Mouse (Mus musculus): ENCODE results near the gene Uspl1. TPM values are rescaled to one million over a fixed set of nuclear protein-coding genes. Genes with fewer than 3 reads are reported as not detected.

Uspl1 gene
- polyA plus RNA-seq, 1 experiment from 2014 or later: 16.9 TPM

GRCm38 (mm10) chr5:149152063-149152773, 31.9 kb upstream of the Uspl1 start:
- Histone ChIP-seq H3K4me2 (replicated peaks; ENCODE audit: low read depth) (no peak overlapping the region), H3K4me3 (ENCODE audit: low read depth, low read length) (no peak overlapping the region), H3K4me1 (replicated peaks; ENCODE audit: control insufficient read depth, insufficient read depth, low read length) (no peaks in the 10 kb centered on the region), H3K9ac (ENCODE audit: low read depth, low read length) (no peak overlapping the region), H3K27me3 (replicated peaks; ENCODE audit: control insufficient read depth, insufficient read depth, low read length) (no peaks in the 10 kb centered on the region), H3K27ac (ENCODE audit: low read depth, low read length) (no peak overlapping the region), H3K9me3 (ENCODE audit: control insufficient read depth) (no peaks in the 10 kb centered on the region), H3K36me3 (ENCODE audit: control insufficient read depth, insufficient read depth) (no peaks in the 10 kb centered on the region)
- ATAC-seq: no peak
- WGBS: 60% methylated on average over 13 of the region's 13 CpGs
- no peak for TF ChIP-seq CTCF (IDR thresholded peaks at IDR 0.05; ENCODE audit: low read depth)

- Histone ChIP-seq H3K9me3 (ENCODE audit: control insufficient read depth) (no peaks in the 10 kb centered on the region), H3K27ac (ENCODE audit: low read depth, low read length) (no peak overlapping the region), H3K36me3 (ENCODE audit: control insufficient read depth, insufficient read depth) (no peaks in the 10 kb centered on the region), H3K4me1 (replicated peaks; ENCODE audit: control insufficient read depth, insufficient read depth, low read length) (no peaks in the 10 kb centered on the region), H3K4me2 (replicated peaks; ENCODE audit: low read depth) (no peak overlapping the region), H3K27me3 (replicated peaks; ENCODE audit: control insufficient read depth, insufficient read depth, low read length) (no peaks in the 10 kb centered on the region), H3K4me3 (ENCODE audit: low read depth, low read length) (no peak overlapping the region), H3K9ac (ENCODE audit: low read depth, low read length) (no peak overlapping the region)
- WGBS: 63% methylated on average over 12 of the region's 12 CpGs
- TF ChIP-seq CTCF (IDR thresholded peaks at IDR 0.05; ENCODE audit: low read depth): no peak
- no peak for ATAC-seq
Observed at GRCm38 (mm10) chr5:149152774-149153155, 31.4 kb upstream of the Uspl1 start.

GRCm38 (mm10) chr5:149156886-149157563, 27.1 kb upstream of the Uspl1 start:
- WGBS: 89% methylated on average over 18 of the region's 18 CpGs
- H3K9ac ChIP-seq (ENCODE audit: low read depth, low read length): no peak overlapping the region
- no peak overlapping the region for H3K4me3 ChIP-seq (ENCODE audit: low read depth, low read length)
- no peaks in the 10 kb centered on the region for H3K9me3 ChIP-seq (ENCODE audit: control insufficient read depth)
- TF ChIP-seq CTCF (IDR thresholded peaks at IDR 0.05; ENCODE audit: low read depth): no peak
- no peaks in the 10 kb centered on the region for H3K4me1 ChIP-seq (replicated peaks; ENCODE audit: control insufficient read depth, insufficient read depth, low read length)
- H3K27ac ChIP-seq (ENCODE audit: low read depth, low read length): no peak overlapping the region
- H3K36me3 ChIP-seq (ENCODE audit: control insufficient read depth, insufficient read depth): no peaks in the 10 kb centered on the region
- ATAC-seq: no peak
- H3K27me3 ChIP-seq (replicated peaks; ENCODE audit: control insufficient read depth, insufficient read depth, low read length): no peaks in the 10 kb centered on the region
- no peak overlapping the region for H3K4me2 ChIP-seq (replicated peaks; ENCODE audit: low read depth)

- no peak for TF ChIP-seq CTCF (IDR thresholded peaks at IDR 0.05; ENCODE audit: low read depth)
- ATAC-seq: no peak
- no peak overlapping the region for H3K9ac ChIP-seq (ENCODE audit: low read depth, low read length)
- 91% methylated on average over 6 of the region's 6 CpGs for WGBS
- H3K4me1 ChIP-seq (replicated peaks; ENCODE audit: control insufficient read depth, insufficient read depth, low read length): no peaks in the 10 kb centered on the region
- no peak overlapping the region for H3K4me3 ChIP-seq (ENCODE audit: low read depth, low read length)
- H3K27me3 ChIP-seq (replicated peaks; ENCODE audit: control insufficient read depth, insufficient read depth, low read length): no peaks in the 10 kb centered on the region
- no peaks in the 10 kb centered on the region for H3K36me3 ChIP-seq (ENCODE audit: control insufficient read depth, insufficient read depth)
- H3K27ac ChIP-seq (ENCODE audit: low read depth, low read length): no peak overlapping the region
- no peaks in the 10 kb centered on the region for H3K9me3 ChIP-seq (ENCODE audit: control insufficient read depth)
- H3K4me2 ChIP-seq (replicated peaks; ENCODE audit: low read depth): no peak overlapping the region
Observed at GRCm38 (mm10) chr5:149159021-149159420, 25.1 kb upstream of the Uspl1 start.

GRCm38 (mm10) chr5:149160469-149160868, 23.7 kb upstream of the Uspl1 start:
- Histone ChIP-seq H3K27ac (ENCODE audit: low read depth, low read length) (no peak overlapping the region), H3K36me3 (ENCODE audit: control insufficient read depth, insufficient read depth) (no peaks in the 10 kb centered on the region), H3K4me2 (replicated peaks; ENCODE audit: low read depth) (no peak overlapping the region), H3K4me3 (ENCODE audit: low read depth, low read length) (no peak overlapping the region), H3K27me3 (replicated peaks; ENCODE audit: control insufficient read depth, insufficient read depth, low read length) (no peaks in the 10 kb centered on the region), H3K4me1 (replicated peaks; ENCODE audit: control insufficient read depth, insufficient read depth, low read length) (no peaks in the 10 kb centered on the region), H3K9me3 (ENCODE audit: control insufficient read depth) (no peaks in the 10 kb centered on the region), H3K9ac (ENCODE audit: low read depth, low read length) (no peak overlapping the region)
- 71% methylated on average over 4 of the region's 4 CpGs for WGBS
- no peak for ATAC-seq
- TF ChIP-seq CTCF (IDR thresholded peaks at IDR 0.05; ENCODE audit: low read depth): no peak

GRCm38 (mm10) chr5:149162890-149163289, 21.3 kb upstream of the Uspl1 start:
- H3K4me3 ChIP-seq (ENCODE audit: low read depth, low read length): no peak overlapping the region
- H3K4me2 ChIP-seq (replicated peaks; ENCODE audit: low read depth): no peak overlapping the region
- TF ChIP-seq CTCF (IDR thresholded peaks at IDR 0.05; ENCODE audit: low read depth): no peak
- H3K27me3 ChIP-seq (replicated peaks; ENCODE audit: control insufficient read depth, insufficient read depth, low read length): no peaks in the 10 kb centered on the region
- no peaks in the 10 kb centered on the region for H3K9me3 ChIP-seq (ENCODE audit: control insufficient read depth)
- 54% methylated on average over 7 of the region's 7 CpGs for WGBS
- H3K36me3 ChIP-seq (ENCODE audit: control insufficient read depth, insufficient read depth): no peaks in the 10 kb centered on the region
- H3K27ac ChIP-seq (ENCODE audit: low read depth, low read length): no peak overlapping the region
- no peaks in the 10 kb centered on the region for H3K4me1 ChIP-seq (replicated peaks; ENCODE audit: control insufficient read depth, insufficient read depth, low read length)
- no peak overlapping the region for H3K9ac ChIP-seq (ENCODE audit: low read depth, low read length)
- no peak for ATAC-seq

Data from intestine, postnatal 0 days (tissue).